Mouse (Mus musculus) thymus, adult 2 months (tissue): ENCODE measurements around the gene Tmem184b.

Source experiments
- CTCF ChIP-seq: fragments of 200-500 bp; IDR thresholded peaks from 2 replicates; pipeline ENCODE4 v1.5.1; 2012; ENCODE audit warnings: mild to moderate bottlenecking, control low read depth, low read length, moderate library complexity, borderline replicate concordance; ENCODE audit not compliant: control insufficient read depth, poor library complexity, insufficient read depth; ENCODE audit errors: extremely low read depth
- POLR2A ChIP-seq: fragments of 200-500 bp; IDR thresholded peaks from 2 replicates; pipeline ENCODE4 v1.6.1; 2012; ENCODE audit warnings: mild to moderate bottlenecking, low read length, control low read depth, moderate library complexity; ENCODE audit not compliant: control insufficient read depth, poor library complexity, insufficient read depth; ENCODE audit errors: extremely low read depth

DNA sequence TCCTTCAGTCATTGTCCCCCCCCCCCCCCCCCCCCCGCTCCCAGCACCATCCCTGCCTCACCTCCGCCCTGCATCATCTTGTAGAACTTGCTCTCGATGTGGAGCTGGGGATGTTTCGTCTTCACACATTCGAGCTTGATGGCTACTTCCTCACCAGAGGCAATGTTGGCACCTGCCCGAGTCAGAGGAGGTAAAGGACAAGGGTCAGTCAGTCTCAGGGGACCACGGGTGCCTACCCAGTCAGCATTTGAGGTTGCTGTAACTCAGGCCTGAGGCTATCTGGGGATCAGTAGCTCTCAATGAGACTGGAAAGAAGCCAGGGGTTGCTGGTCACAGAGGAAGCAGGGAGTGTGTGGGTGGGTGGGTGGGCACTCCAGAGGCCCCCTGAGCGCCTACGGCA, 26.6 kb upstream of the Tmem184b start:
- TF ChIP-seq CTCF, result no peak
- TF ChIP-seq POLR2A, result no peak
